Mouse (Mus musculus): ENCODE results near the gene Plaur.
"Not testable (repeated sequence)": the region's sequence is repeated elsewhere in the genome, so short reads cannot be mapped to it uniquely, and the experiment has no call there.

The Plaur gene

DNA sequence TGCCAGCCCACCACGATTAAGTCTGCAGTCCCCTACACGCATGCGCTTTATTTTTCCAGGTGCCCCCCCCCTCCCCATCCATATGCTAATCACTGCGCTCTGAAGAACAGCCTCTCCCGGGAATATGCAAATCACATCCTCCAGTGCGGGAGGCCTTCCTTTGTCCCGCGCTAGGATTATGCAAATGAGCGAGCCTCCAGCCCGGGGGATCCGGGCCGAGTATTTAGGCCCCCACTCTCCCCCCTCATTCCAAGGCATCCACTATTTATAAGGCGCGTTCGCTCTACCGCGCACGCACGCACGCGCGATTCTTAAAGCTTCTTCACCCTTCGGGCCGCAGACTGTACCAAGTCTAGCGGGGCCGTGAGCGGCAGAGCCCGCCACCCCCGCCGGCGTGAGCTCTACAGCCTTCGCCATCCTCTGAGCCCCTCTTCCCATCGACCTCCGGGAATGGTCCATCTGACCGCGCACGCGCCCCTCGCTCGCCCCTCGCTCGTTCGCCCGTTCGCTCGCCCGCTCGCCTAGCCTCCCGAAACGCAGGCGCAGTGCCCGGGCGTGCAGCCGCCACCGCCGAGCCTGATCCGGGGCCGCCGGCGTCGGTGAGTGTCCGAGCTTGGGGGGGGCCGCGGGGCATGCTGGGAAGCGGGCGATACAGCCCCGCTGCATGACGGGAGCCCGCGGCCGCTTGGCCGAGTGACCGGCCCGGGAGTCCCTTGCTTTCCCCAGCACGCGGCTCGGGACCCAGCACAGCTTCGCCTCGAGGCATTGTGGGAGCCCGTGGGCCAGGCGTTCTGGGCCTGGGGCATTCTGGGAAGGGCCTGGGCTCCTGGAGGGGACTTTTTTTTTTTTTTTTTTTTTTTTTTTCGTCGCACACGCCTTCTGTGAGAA, 44.8 kb downstream of the Plaur start, which contains the start of gene Zfp428:
Zfp428 (plus strand) TSS at position 169 of the 888 bp plus-strand sequence.
- DNase-seq (ENCODE audit: low spot score in 2 of 2), result peak; percentile 80 to 83

DNA sequence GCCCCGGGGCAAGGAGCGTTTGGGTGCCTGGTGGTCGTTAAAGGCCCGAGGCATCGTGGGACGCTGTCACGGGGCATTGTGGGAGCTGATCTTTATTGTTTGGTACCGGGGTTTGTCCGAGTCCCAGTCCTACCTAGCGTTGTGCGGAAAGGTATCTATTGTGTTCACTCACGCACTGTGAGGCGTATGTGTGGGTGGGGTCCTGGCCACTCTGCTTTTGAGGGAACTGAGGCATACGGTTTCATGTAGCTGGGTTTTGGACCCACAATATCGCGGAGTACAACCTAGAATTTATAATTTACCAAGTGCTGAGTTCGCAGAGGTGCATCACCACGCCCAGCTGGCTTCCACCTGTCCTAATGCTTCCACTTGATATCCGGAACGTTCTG, 45.4 kb downstream of the Plaur start:
- no peak for DNase-seq (ENCODE audit: low spot score in 2 of 2)

DNA sequence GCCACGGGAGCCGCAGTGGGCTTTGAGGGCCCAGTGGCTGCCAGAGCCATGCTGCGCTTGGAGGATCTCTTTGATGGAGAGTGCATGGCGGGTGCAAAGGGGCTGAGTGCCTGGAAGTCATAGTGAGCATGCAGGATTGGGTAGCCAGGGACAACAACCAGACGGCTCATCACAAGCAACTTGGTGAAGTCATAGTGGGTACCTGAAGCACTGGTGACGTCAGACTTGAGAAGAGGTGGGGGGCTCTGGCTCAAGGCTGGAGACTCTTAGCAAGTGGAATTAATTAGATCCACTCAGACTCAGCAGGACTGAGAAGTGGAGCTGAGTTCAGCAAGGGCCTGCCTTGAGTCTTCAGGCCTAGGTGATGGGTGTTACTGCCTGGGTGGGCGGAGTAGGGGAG, 50.1 kb downstream of the Plaur start, which contains the start of gene AC161166.1:
AC161166.1 (minus strand) TSS at position 101 of the 400 bp plus-strand sequence.
- DNase-seq (ENCODE audit: low spot score in 2 of 2), result no peak

DNA sequence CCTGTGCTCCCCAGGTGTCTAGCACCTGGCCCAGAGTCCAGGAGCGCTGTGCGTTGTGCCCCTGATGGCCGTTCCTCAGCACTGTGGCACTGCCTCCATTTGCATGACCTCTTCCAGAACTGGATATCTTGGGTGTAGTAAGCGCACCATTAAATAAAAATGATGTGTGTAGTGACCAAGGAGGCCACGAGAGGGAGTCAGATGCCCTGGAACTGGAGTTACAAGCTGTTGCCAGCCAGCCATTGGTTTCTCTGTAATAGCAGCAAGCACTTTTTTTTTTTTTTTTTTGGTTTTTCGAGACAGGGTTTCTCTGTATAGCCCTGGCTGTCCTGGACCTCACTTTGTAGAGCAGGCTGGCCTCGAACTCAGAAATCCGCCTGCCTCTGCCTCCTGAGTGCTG, 54.0 kb downstream of the Plaur start:
- not testable (repeated sequence) for DNase-seq (ENCODE audit: low spot score in 2 of 2)

DNA sequence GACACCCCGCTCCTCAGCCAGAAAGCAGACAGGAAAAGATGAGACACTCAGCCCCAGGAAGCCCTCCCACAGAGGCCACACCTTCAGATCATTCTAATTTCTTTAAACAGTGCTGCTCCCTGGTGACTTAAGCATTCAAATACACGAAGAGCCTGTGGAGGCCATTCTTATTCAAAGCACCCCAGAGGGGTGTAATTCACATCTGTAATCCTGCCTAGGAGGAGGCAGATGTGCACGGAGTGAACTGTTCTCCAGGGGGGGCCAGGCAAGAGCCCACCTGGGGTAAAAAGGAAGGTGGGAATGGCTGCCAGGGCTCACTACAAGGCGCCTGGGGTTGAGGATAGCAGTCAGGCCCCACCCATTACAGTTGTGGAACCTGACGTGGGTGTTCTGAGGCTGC, 54.8 kb downstream of the Plaur start:
- DNase-seq (ENCODE audit: low spot score in 2 of 2), result no peak

DNA sequence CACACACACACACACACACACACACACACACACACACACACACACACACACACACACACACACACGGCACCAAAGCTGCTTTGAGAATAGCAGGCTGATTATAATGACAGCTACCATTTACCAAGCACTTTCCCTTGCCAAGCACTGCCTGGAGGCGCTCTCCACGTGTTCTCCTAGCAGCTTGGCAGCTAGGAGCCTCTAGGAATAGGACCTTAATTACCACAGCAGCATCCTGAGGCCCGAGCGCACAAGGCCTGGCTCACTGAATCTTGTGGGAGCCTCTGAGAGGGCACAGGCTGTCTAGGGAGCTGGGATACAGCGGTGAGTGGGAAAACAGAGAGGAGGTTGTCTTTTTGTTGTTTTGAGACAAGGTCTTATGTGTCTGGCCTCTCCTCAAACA, 55.4 kb downstream of the Plaur start:
- DNase-seq (ENCODE audit: low spot score in 2 of 2), result no peak

DNA sequence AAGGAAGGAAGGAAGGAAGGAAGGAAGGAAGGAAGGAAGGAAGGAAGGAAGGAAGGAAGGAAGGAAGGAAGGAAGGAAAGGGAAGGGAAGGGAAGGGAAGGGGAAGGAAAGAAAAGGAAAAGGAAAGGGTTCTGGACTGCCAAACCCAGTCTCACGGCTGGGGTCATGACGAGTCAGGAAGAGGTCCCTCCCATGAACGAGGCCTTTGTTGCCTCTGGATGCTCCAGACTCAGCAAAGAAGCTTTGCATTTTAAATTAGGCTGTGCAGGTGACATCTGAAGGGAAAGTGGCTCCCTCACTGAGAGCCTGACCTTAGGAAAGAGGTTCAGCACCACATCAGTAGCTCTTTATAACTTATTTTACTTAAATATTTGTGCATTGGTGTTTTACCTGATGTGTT, 56.8 kb downstream of the Plaur start:
- no peak for DNase-seq (ENCODE audit: low spot score in 2 of 2)

DNA sequence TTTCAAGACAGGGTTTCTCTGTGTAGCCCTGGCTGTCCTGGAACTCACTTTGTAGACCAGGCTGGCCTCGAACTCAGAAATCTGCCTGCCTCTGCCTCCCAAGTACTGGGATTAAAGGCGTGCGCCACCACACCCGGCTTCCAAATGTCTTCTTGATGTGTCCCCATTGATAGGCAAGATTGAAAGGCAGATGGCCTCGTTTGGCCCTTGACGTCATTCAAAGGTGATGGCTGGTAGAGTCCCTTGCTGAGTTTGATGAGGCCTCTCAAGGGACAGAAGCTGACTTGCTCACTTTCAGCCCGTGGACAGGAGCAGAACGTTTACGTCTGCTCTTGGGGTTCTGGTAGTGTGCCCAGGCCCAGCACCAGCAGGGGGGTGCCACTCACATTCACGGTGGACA, 57.8 kb downstream of the Plaur start:
- DNase-seq (ENCODE audit: low spot score in 2 of 2), result not testable (repeated sequence)

DNA sequence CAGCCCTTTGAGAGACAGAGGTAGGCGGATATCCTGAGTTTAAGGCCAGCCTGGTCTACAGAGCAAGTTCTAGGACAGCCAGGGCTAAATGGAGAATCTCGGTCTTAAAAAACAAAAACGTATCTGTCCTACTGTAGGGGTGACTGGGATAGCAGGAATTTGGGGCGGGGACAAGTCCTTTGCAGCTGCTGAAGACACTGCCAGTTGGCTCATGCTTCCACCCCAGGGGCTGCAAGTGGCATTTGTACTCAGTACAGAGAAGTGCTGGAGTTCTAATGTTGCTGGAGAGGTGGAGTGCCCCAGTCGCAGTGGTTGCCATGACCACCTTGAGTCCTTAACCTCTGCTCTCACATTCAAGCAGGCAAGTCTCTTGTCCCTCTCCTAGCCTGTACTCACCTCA, 60.5 kb downstream of the Plaur start:
- no peak for DNase-seq (ENCODE audit: low spot score in 2 of 2)

DNA sequence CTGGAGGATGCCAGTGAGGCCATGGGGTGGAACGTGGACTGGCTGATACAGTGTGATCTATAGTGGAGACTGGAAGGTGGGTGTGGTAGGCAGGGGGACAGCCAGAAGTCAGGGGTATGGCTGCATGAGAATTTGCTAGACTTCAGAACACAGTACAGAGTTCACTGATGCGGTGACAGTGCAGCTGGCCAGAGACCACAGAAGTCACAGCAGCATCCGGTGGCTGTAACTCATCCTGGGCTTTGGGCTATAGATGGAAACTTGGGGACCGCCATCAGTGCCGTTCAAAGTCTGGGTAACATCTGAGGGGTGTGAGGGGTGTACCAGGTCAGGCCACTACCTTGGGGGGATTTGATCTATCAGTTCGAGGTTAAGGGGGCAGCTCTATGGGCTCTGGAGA, 61.4 kb downstream of the Plaur start:
- no peak for DNase-seq (ENCODE audit: low spot score in 2 of 2)

DNA sequence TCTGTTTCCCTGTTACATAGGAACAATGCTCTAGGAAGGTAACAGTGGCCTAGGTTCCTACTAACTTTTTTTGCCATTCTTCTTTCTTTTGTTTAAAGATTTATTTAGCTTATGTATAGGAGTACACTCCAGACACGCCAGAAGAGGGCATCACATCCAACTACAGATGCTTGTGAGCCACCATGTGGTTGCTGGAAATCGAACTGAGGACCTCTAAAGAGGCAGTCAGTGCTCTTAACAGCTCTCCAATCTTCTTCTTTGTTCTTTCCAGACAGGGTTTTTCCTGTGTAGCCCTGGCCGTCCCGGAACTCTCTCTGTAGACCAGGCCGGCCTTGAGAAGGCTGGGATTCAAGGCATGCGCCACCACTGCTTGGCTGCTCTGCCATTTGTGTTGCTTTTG, 62.7 kb downstream of the Plaur start:
- no peak for DNase-seq (ENCODE audit: low spot score in 2 of 2)

Data from frontal cortex, postnatal 14 days (tissue).